Mouse (Mus musculus): Measurements from ENCODE around the gene Rps3.

DNA sequence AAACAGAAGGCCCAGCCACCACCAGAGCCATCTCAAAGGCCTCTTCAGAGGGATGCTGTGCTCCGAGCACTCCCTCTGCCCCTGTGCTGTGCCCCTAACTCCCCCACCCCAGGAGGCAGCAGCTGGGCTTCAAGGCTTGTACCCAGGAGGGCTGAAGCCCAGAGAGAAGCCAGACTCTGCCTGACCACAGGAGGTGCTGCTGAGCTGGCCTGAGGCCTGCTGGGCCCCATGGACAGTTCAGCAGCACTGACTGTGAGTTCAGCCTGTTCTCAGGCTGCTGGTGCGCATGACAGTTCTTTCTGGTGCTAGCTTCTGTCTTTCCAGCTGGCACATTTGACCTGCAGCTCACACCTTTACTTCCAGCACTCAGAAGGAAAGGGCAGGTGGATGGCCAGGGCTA is 37.7 kb downstream of the Rps3 start:
- TF ChIP-seq CTCF (IDR thresholded peaks at IDR 0.05; ENCODE audit: low read depth) (peak; percentile 61), EP300 (IDR thresholded peaks at IDR 0.05; ENCODE audit: low read depth) (no peak)

Measured in liver, embryonic 14.5 days (tissue).